8 mouse cellular contexts compared by ENCODE assay signal in the genomic region with DNA sequence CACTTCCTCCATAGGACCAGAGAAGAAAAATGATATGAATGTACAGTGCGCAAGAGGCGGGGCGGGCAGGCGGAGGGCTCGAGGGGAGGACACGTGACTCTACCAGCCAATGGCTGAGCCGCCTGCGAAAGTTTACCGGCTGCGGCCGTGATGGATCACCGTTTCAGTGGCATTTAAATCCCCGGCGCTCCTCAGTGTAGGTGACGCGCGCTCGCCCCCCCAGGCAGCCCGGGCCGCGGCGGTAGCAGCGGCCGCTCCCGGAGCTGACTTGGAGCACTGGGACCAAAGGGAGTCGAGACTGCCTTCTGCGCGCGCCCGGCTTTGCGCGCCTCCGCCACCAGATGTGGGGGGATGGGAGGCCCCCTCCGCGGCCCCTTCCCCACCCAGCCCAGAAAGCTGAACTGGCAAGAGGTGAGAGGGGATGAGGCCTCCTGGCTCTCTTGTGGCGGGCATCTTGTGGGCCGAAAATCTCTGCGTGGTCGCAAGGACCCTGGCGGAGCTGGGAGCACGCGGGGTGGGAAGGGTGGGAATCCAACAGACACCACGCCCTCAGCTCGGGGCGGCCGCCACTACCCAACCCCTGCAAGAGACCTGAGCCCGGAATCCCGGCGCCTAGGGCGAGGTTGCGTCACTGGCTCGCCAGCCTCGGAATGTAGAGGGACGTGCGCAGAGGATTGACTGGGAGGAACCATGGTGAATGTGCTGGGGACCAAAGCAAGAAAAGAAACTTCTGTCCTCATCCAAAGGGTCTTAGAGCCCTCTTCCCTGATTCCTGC. TPM values are rescaled to one million over a fixed set of nuclear protein-coding genes. Genes with fewer than 3 reads are reported as not detected.
DNase-seq lines count a peak whose midpoint lies in the region; ATAC-seq and TF ChIP-seq lines count a peak whose summit lies in the region.

A gene (minus strand): TSS at position 42 of the 776 bp plus-strand sequence.

- under 1% methylated on average over 54 of the region's 55 CpGs for WGBS in forebrain, embryonic 13.5 days
- under 1% methylated on average over 55 of the region's 55 CpGs for WGBS in hindbrain, embryonic 10.5 days
- WGBS in limb, embryonic 14.5 days = 3% methylated on average over 49 of the region's 55 CpGs
- under 1% methylated on average over 54 of the region's 55 CpGs for WGBS in midbrain, embryonic 14.5 days

- H3K27ac ChIP-seq in forebrain, embryonic 13.5 days = no peak within 1 kb of the TSS
- H3K27ac ChIP-seq in hindbrain, embryonic 10.5 days = peak within 1 kb of the TSS; percentile 95
- peak within 1 kb of the TSS; percentile 43; the same call in 1 of the 2 replicates for H3K27ac ChIP-seq in limb, embryonic 14.5 days (replicated peaks; ENCODE audit: low read depth, low read length)
- H3K27ac ChIP-seq in midbrain, embryonic 14.5 days (replicated peaks; ENCODE audit: low read depth, low read length) = no peak within 1 kb of the TSS

- H3K4me2 ChIP-seq in forebrain, embryonic 13.5 days = peak within 1 kb of the TSS; percentile 95
- H3K4me2 ChIP-seq in limb, embryonic 14.5 days (replicated peaks; ENCODE audit: low read depth, low read length, severe bottlenecking) = peak within 1 kb of the TSS; percentile 99
- H3K4me2 ChIP-seq in midbrain, embryonic 14.5 days (ENCODE audit: low read length) = peak within 1 kb of the TSS; percentile 85

- H3K27me3 ChIP-seq in forebrain, embryonic 13.5 days = peaks cover 99% of the 10 kb centered on the region
- H3K27me3 ChIP-seq in hindbrain, embryonic 10.5 days (ENCODE audit: insufficient read depth, poor library complexity, severe bottlenecking) = peaks cover 100% of the 10 kb centered on the region
- H3K27me3 ChIP-seq in limb, embryonic 14.5 days (ENCODE audit: control insufficient read depth, insufficient read depth, low read length) = peaks cover 92% of the 10 kb centered on the region
- H3K27me3 ChIP-seq in midbrain, embryonic 14.5 days (ENCODE audit: control insufficient read depth, insufficient read depth, low read length) = peaks cover 96% of the 10 kb centered on the region

- peak; percentile 78 for ATAC-seq in forebrain, embryonic 13.5 days
- ATAC-seq in limb, embryonic 14.5 days (ENCODE audit: low FRiP score, low read depth) = peak; percentile 81
- peak; percentile 60; the same call in 1 of the 2 replicates for ATAC-seq in midbrain, embryonic 14.5 days (ENCODE audit: low FRiP score, low TSS enrichment)

- peak; percentile 97 for DNase-seq in 3T3-L1 (ENCODE audit: low read depth, low spot score)
- peak; percentile 90 to 96 for DNase-seq in adrenal gland, adult (ENCODE audit: inconsistent age in 2 of 2, low spot score in 1 of 2)
- peak; percentile 87 for DNase-seq in hindbrain, embryonic 10.5 days (ENCODE audit: low spot score)
- DNase-seq in limb, embryonic 14.5 days (ENCODE audit: low spot score) = peak; percentile 88
- peak; percentile 64 for DNase-seq in midbrain, embryonic 14.5 days
- peak; percentile 67 for DNase-seq in testis, postnatal 14 days (ENCODE audit: low spot score)
- DNase-seq in cerebellum, postnatal 25 days = no peak

- H3K4me1 ChIP-seq in forebrain, embryonic 13.5 days = peaks cover 17% of the 10 kb centered on the region
- peaks cover 32% of the 10 kb centered on the region for H3K4me1 ChIP-seq in hindbrain, embryonic 10.5 days (replicated peaks)
- H3K4me1 ChIP-seq in limb, embryonic 14.5 days (ENCODE audit: control insufficient read depth, insufficient read depth, low read length) = peaks cover 23% of the 10 kb centered on the region
- H3K4me1 ChIP-seq in midbrain, embryonic 14.5 days (ENCODE audit: control insufficient read depth, insufficient read depth, low read length) = peaks cover 8% of the 10 kb centered on the region

- H3K4me3 ChIP-seq in forebrain, embryonic 13.5 days = peak within 1 kb of the TSS; percentile 52
- H3K4me3 ChIP-seq in hindbrain, embryonic 10.5 days = peak within 1 kb of the TSS; percentile 81
- peak within 1 kb of the TSS; percentile 76 for H3K4me3 ChIP-seq in limb, embryonic 14.5 days (replicated peaks; ENCODE audit: low read length)
- H3K4me3 ChIP-seq in midbrain, embryonic 14.5 days (replicated peaks; ENCODE audit: low read depth, low read length) = peak within 1 kb of the TSS; percentile 43

- no peak for TF ChIP-seq POLR2A in limb, embryonic 14.5 days (IDR thresholded peaks at IDR 0.05; ENCODE audit: borderline replicate concordance, extremely low read depth, insufficient read depth, insufficient read length)

- peak within 1 kb of the TSS; percentile 44 for H3K9ac ChIP-seq in forebrain, embryonic 13.5 days
- H3K9ac ChIP-seq in limb, embryonic 14.5 days (ENCODE audit: low read depth, low read length, severe bottlenecking) = peak within 1 kb of the TSS; percentile 53
- no peak within 1 kb of the TSS; the same call in 1 of the 2 replicates for H3K9ac ChIP-seq in midbrain, embryonic 14.5 days (replicated peaks; ENCODE audit: low read length)

- no peaks in the 10 kb centered on the region for H3K36me3 ChIP-seq in forebrain, embryonic 13.5 days (ENCODE audit: poor library complexity, severe bottlenecking)
- no peaks in the 10 kb centered on the region; the same call in 1 of the 2 replicates for H3K36me3 ChIP-seq in hindbrain, embryonic 10.5 days
- no peaks in the 10 kb centered on the region for H3K36me3 ChIP-seq in limb, embryonic 14.5 days (ENCODE audit: control insufficient read depth, insufficient read depth, low read length)
- no peaks in the 10 kb centered on the region for H3K36me3 ChIP-seq in midbrain, embryonic 14.5 days (ENCODE audit: control insufficient read depth, insufficient read depth, low read length)

- H3K9me3 ChIP-seq in forebrain, embryonic 13.5 days (replicated peaks) = no peaks in the 10 kb centered on the region
- no peaks in the 10 kb centered on the region for H3K9me3 ChIP-seq in hindbrain, embryonic 10.5 days
- no peaks in the 10 kb centered on the region for H3K9me3 ChIP-seq in limb, embryonic 14.5 days (ENCODE audit: control insufficient read depth, low read length)
- no peaks in the 10 kb centered on the region for H3K9me3 ChIP-seq in midbrain, embryonic 14.5 days (ENCODE audit: control insufficient read depth, low read length)

RNA-seq across cellular contexts. Expression of the gene that starts here (rescaled TPM):
- polyA plus RNA-seq in forebrain, embryonic 13.5 days (2015; fragmentation: Nextera tagmentation; extraction: Ambion mirVana) = not detected in 2 replicates
- polyA plus RNA-seq in hindbrain, embryonic 10.5 days (2016; fragmentation: Nextera tagmentation; extraction: Ambion mirVana) = 0.77 and 1.4 TPM in 2 replicates
- 1.4 and 1.6 TPM in 2 replicates for polyA plus RNA-seq in limb, embryonic 14.5 days (2012; rRNA removed)
- polyA plus RNA-seq in limb, embryonic 14.5 days (2014; fragmentation: Nextera tagmentation; extraction: Ambion mirVana) = 1.4 and 1.7 TPM in 2 replicates
- 0.26 and 0.61 TPM in 2 replicates for polyA plus RNA-seq in midbrain, embryonic 14.5 days (2014; fragmentation: Nextera tagmentation; extraction: Ambion mirVana)

Comparison
In these comparisons a context has a peak if more than half of its experiments do, and no peak if none do; other contexts are left out.
1. Peak in ATAC-seq, H3K4me3 ChIP-seq, H3K9ac ChIP-seq and H3K4me2 ChIP-seq in forebrain, embryonic 13.5 days; RNA of the gene not detected or under 1 TPM.
2. Peak in DNase-seq, ATAC-seq, H3K4me3 ChIP-seq and H3K4me2 ChIP-seq in midbrain, embryonic 14.5 days; RNA of the gene not detected or under 1 TPM.
3. DNase-seq: peak in 3T3-L1 (single experiment), adrenal gland, adult (2 of 2), hindbrain, embryonic 10.5 days (single experiment), limb, embryonic 14.5 days (single experiment) and testis, postnatal 14 days (single experiment); none in cerebellum, postnatal 25 days (0 of 2).
4. H3K27ac ChIP-seq: peak in hindbrain, embryonic 10.5 days (single experiment) and limb, embryonic 14.5 days (single experiment); none in forebrain, embryonic 13.5 days (single experiment) and midbrain, embryonic 14.5 days (single experiment).
5. Peak in every context shown above with its lines, with median percentiles within 50 percentile points of each other: ATAC-seq, H3K4me2 ChIP-seq and H3K4me3 ChIP-seq.